Mouse (Mus musculus): ENCODE data around the gene Lama4.

DNA sequence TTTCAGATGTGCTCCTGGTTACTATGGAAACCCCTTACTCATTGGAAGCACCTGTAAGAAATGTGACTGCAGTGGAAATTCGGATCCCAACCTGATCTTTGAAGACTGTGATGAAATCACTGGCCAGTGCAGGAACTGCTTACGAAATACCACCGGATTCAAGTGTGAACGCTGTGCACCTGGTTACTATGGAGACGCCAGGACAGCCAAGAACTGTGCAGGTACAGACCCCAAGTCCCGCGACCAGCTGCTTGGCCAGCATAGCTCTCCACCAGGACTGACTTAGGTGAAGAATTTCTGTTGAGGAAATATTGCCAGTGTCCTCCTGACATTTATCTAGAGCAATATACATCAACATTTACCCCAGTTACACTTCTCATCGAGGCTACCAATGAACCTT lies 61.2 kb downstream of the Lama4 start:
- TF ChIP-seq POLR2A (IDR thresholded peaks at IDR 0.05; ENCODE audit: control insufficient read depth, extremely low read depth, insufficient read depth, low read length, poor library complexity) (no peak), CTCF (IDR thresholded peaks at IDR 0.05; ENCODE audit: borderline replicate concordance, control insufficient read depth, extremely low read depth, insufficient read depth, low read length, poor library complexity) (no peak)
